Mouse (Mus musculus) neural tube, embryonic 14.5 days (tissue): Measurements from ENCODE around the gene Pde10a. TPM values are rescaled to one million over a fixed set of nuclear protein-coding genes. Genes with fewer than 3 reads are reported as not detected.

Experiments used
- ATAC-seq: fragments of 200-750 bp; cut with Nextera tagmentation; 2 replicates; pipeline ENCODE4 v1.8.0; 2017; ENCODE audit warnings: low read depth, mild to moderate bottlenecking, moderate TSS enrichment, moderate library complexity
- H3K27ac ChIP-seq: fragments of 300-500 bp; sonication (generic); 2 replicates; pipeline ENCODE4 v1.5.1; 2014; ENCODE audit warnings: low read depth, mild to moderate bottlenecking, control low read depth, low read length, moderate library complexity, mixed read lengths
- H3K27me3 ChIP-seq: fragments of 300-500 bp; sonication (generic); 2 replicates; pipeline ENCODE4 v1.6.1; 2014; ENCODE audit warnings: low read length; ENCODE audit not compliant: control insufficient read depth, insufficient read depth
- H3K36me3 ChIP-seq: fragments of 300-500 bp; sonication (generic); 2 replicates; pipeline ENCODE4 v1.6.1; 2014; ENCODE audit warnings: low read length, mixed read lengths; ENCODE audit not compliant: control insufficient read depth, insufficient read depth
- H3K4me1 ChIP-seq: fragments of 300-500 bp; sonication (generic); 2 replicates; pipeline ENCODE4 v1.6.1; 2014; ENCODE audit warnings: low read length; ENCODE audit not compliant: control insufficient read depth, insufficient read depth
- H3K4me2 ChIP-seq: fragments of 300-500 bp; sonication (generic); 2 replicates; pipeline ENCODE4 v1.6.1; 2014; ENCODE audit warnings: mild to moderate bottlenecking, low read depth, low read length, control low read depth
- H3K4me3 ChIP-seq: fragments of 300-500 bp; sonication (generic); 2 replicates; pipeline ENCODE4 v1.5.1; 2014; ENCODE audit warnings: low read depth, low read length, control low read depth, mixed read lengths
- H3K9ac ChIP-seq: fragments of 300-500 bp; sonication (generic); replicated peaks from 2 replicates; pipeline ENCODE4 v1.6.1; 2014; ENCODE audit warnings: low read depth, mild to moderate bottlenecking, control low read depth, low read length, mixed read lengths
- H3K9me3 ChIP-seq: fragments of 300-500 bp; sonication (generic); 2 replicates; pipeline ENCODE4 v1.6.1; 2016; ENCODE audit warnings: low read length; ENCODE audit not compliant: control insufficient read depth
- WGBS: fragments of 180-500 bp; shearing (Covaris S2); extraction: QIAGEN DNeasy Blood & Tissue Kit; methylation state at CpG from one replicate; pipeline ENCODE4 v1.1.7; 2014; 5-methylcytosine and 5-hydroxymethylcytosine counted together
- polyA plus RNA-seq: library from polyadenylated mRNA; unstranded; fragments of >200 nt; fragmentation: Nextera tagmentation; extraction: Ambion mirVana; gene quantifications from 2 replicates; pipeline ENCODE4 v1.2.1, GENCODE M21; 2014

The Pde10a gene
- polyA plus RNA-seq, 1 experiment from 2014 or later: 16.2 TPM

DNA sequence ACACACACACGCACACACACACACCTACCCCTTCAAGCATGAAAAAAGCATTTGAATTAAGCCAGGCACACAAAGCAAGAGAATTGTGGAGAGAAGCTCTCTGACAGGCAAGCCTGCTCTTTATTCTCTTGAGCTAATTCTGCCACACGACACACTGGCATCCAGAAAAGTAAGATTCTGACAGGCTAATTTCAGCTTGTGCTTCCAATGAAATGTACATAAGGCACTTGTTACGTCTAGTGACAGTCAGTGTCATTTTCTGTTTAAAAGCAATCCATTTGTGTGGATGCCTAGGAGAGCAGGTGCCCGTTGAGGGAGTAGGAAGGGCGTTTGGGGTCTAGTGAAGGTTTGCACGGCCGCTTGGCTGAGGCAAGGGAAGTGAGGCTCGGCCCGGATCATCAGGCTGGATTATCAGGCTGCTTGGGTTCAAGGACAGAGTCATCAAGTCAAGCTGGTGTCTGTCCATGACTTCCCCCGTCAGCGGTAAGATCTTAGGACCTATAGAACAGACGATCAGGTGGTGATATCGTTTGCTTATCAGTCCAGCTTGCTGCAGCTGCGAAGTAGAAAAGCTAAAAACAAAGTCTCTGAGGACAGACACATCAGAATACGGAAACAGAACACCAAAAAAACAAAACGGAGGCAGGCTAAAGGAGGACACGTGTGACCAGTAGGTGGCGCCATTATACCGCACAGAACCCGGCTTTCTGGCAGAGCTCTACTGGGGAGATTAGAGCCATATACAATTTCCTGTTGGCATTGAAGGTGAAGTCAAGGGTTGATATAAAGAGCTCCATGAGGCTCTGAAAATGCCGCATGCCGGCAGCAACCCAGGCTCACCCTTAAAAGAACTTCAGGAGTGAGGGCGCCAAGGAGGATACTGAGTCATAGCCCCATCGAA lies 506.3 kb downstream of the Pde10a start:
- Histone ChIP-seq H3K9me3 (no peaks in the 10 kb centered on the region), H3K36me3 (no peaks in the 10 kb centered on the region), H3K4me1 (peaks cover 12% of the 10 kb centered on the region; the same call in 1 of the 2 replicates), H3K9ac (0 out of 2 replicates have a peak overlapping the region, but pooled peaks have one; percentile 18), H3K4me2 (peak overlapping the region; percentile 29; the same call in 1 of the 2 replicates), H3K27me3 (no peaks in the 10 kb centered on the region), H3K4me3 (no peak overlapping the region), H3K27ac (peak overlapping the region; percentile 53)
- 18% methylated on average over 24 of the region's 24 CpGs for WGBS
- peak; percentile 86 for ATAC-seq

DNA sequence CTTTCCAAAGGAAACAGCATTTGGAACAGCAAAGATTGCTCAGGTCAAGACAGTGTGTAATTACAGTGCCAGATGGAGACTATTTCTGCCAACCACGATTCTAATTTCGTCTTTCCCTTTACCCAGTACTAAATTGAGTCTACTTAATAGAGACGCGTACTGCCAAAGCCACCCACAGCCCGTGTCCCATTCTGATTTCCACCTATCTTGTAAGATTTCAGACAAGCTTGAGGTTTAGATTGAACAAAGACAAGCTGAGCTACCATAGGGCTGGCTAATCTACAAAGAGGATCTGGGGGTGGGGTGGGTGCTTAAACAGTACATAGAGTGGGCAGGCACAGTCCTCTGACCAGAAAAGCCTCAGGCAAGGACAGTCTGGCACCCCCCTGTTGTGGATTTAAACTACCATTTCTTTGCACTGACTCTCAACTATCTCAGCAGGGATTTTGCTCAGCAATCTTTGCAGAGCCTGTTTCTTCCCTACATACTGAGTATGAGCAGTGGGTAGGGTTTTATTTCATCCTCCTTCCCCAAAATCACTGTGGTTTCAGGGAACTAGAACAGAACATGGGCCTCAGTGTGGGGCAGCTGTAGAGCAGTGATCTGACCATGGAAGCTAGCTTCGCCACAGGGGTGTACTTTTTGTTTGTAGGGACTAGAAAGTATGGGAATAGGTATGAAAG lies 507.3 kb downstream of the Pde10a start:
- Histone ChIP-seq H3K4me3 (no peak overlapping the region), H3K36me3 (no peaks in the 10 kb centered on the region), H3K9me3 (no peaks in the 10 kb centered on the region), H3K4me1 (peaks cover 8% of the 10 kb centered on the region; the same call in 1 of the 2 replicates), H3K27ac (peak overlapping the region; percentile 53; the same call in 1 of the 2 replicates), H3K4me2 (no peak overlapping the region), H3K9ac (no peak overlapping the region), H3K27me3 (no peaks in the 10 kb centered on the region)
- 64% methylated on average over 6 of the region's 6 CpGs for WGBS
- no peak for ATAC-seq

DNA sequence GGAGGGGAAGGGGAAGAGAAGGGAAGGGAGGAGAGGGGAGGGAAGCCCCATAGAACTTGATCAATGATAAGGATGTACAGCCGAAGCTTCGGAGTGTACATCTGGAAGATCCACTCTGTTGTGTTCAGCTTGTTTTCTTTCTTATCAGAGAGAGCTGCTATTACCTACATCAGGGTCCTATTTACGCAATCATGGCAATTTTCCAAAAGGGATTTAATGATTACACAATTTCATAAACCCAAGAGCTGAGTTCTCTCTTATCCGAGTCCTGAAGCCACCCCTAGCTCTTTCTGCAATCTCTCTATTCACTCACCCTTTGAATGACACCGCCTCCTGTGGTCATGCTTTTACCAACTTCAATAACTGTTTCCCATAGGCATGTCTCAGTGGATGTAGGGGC lies 508.3 kb downstream of the Pde10a start:
- Histone ChIP-seq H3K27me3 (no peaks in the 10 kb centered on the region), H3K36me3 (no peaks in the 10 kb centered on the region), H3K9ac (no peak overlapping the region), H3K4me3 (no peak overlapping the region), H3K9me3 (no peaks in the 10 kb centered on the region), H3K4me1 (peaks cover 8% of the 10 kb centered on the region; the same call in 1 of the 2 replicates), H3K27ac (no peak overlapping the region), H3K4me2 (no peak overlapping the region)
- ATAC-seq: no peak
- 89% methylated on average over 5 of the region's 5 CpGs for WGBS

DNA sequence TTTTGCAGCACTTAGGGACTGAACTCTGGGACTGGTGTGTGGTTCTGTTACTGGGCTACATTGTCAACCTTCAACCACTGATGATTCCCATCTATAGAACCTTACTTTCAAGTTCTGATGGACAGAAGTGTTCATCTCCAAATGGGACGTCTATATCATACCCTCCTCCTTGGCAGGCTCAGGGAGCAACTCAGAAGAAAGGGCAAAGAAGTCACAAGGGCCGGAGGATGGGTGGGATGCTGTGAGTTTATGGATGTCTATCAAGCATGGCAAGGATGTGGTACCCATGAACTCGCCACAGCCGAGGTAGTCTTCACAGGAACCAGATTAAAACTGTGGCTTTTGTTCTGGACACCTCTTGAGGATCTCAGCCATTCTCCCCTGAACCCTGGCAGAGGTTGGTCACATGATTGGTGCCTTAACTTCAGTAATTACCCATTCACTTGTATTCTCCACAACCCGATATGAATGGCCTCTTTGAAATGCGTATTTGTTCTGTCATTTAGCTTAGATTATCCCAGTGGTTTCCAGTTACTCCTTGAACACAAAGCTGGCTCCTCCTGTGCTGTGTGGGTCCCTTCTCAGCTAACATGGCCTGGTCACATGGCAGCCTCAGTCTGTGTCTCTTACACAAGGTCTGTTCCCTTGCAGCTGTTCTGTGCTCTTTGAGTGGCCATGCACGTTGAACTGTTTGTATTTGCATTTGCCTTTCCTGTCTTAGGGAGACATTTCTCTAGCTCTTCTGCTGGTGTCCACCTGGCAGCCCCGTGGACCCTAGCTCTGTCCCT lies 510.6 kb downstream of the Pde10a start:
- H3K9me3 ChIP-seq: no peaks in the 10 kb centered on the region
- no peak for ATAC-seq
- 60% methylated on average over 8 of the region's 8 CpGs for WGBS

More for the DNA sequence above, 510.6 kb downstream of the Pde10a start:
- no peaks in the 10 kb centered on the region for H3K36me3 ChIP-seq
- H3K9ac ChIP-seq: 0 out of 2 replicates have a peak overlapping the region, but pooled peaks have one; percentile 3
- H3K4me3 ChIP-seq: no peak overlapping the region
- H3K4me1 ChIP-seq: peaks cover 8% of the 10 kb centered on the region; the same call in 1 of the 2 replicates
- H3K27me3 ChIP-seq: no peaks in the 10 kb centered on the region
- H3K4me2 ChIP-seq: no peak overlapping the region
- no peak overlapping the region for H3K27ac ChIP-seq

Other genes starting within 250 kb of the Pde10a start
- gene Mpc1, start 242.5 kb upstream of the Pde10a start, polyA plus RNA-seq: 408 and 480 TPM in 2 replicates
- gene Sft2d1, start 214.3 kb upstream of the Pde10a start, polyA plus RNA-seq: 149 and 195 TPM in 2 replicates
- 17.0 and 20.6 TPM in 2 replicates for gene Prr18, start 187.9 kb upstream of the Pde10a start, polyA plus RNA-seq
- 0.81 and 0.96 TPM in 2 replicates for gene T2, start 169.4 kb upstream of the Pde10a start, polyA plus RNA-seq
- gene T, start 90.9 kb upstream of the Pde10a start, polyA plus RNA-seq: 0.37 and 0.44 TPM in 2 replicates
- gene Gm17087, start 41.6 kb downstream of the Pde10a start, polyA plus RNA-seq: not detected in 2 replicates